Mouse (Mus musculus) limb, embryonic 14.5 days (tissue): ENCODE results near the gene Ipo11. TPM values are rescaled to one million over a fixed set of nuclear protein-coding genes. Genes with fewer than 3 reads are reported as not detected.

ENCODE experiments used
- ATAC-seq: fragments of 200-750 bp; cut with Nextera tagmentation; 2 replicates; pipeline ENCODE4 v1.8.0; 2017; ENCODE audit warnings: low read depth, moderate number of reproducible peaks, moderate TSS enrichment; ENCODE audit not compliant: low FRiP score
- DNase-seq: peaks from one replicate; pipeline ENCODE4 v3.0.0-alpha.2; 2015; ENCODE audit warnings: low spot score
- H3K27ac ChIP-seq: fragments of 300-500 bp; sonication (generic); replicated peaks from 2 replicates; pipeline ENCODE4 v1.5.1; 2014; ENCODE audit warnings: low read depth, mild to moderate bottlenecking, low read length, moderate library complexity, mixed read lengths
- H3K27me3 ChIP-seq: fragments of 300-500 bp; sonication (generic); 2 replicates; pipeline ENCODE4 v1.6.1; 2014; ENCODE audit warnings: low read length, mixed read lengths; ENCODE audit not compliant: control insufficient read depth, insufficient read depth
- H3K36me3 ChIP-seq: fragments of 300-500 bp; sonication (generic); 2 replicates; pipeline ENCODE4 v1.6.1; 2014; ENCODE audit warnings: mild to moderate bottlenecking, low read length, moderate library complexity, mixed read lengths; ENCODE audit not compliant: control insufficient read depth, insufficient read depth
- H3K4me1 ChIP-seq: fragments of 300-500 bp; sonication (generic); 2 replicates; pipeline ENCODE4 v1.6.1; 2014; ENCODE audit warnings: antibody characterized with exemption, low read length, mixed read lengths; ENCODE audit not compliant: control insufficient read depth, insufficient read depth
- H3K4me2 ChIP-seq: fragments of 300-500 bp; sonication (generic); replicated peaks from 2 replicates; pipeline ENCODE4 v1.6.1; 2014; ENCODE audit warnings: low read depth, mild to moderate bottlenecking, low read length, moderate library complexity; ENCODE audit not compliant: severe bottlenecking
- H3K4me3 ChIP-seq: fragments of 300-500 bp; sonication (generic); replicated peaks from 2 replicates; pipeline ENCODE4 v1.5.1; 2014; ENCODE audit warnings: low read length
- H3K9ac ChIP-seq: fragments of 300-500 bp; sonication (generic); 2 replicates; pipeline ENCODE4 v1.6.1; 2014; ENCODE audit warnings: mild to moderate bottlenecking, low read depth, low read length, moderate library complexity; ENCODE audit not compliant: severe bottlenecking
- H3K9me3 ChIP-seq: fragments of 300-500 bp; sonication (generic); 2 replicates; pipeline ENCODE4 v1.6.1; 2016; ENCODE audit warnings: low read length; ENCODE audit not compliant: control insufficient read depth
- POLR2A ChIP-seq: fragments of 200-500 bp; IDR thresholded peaks from 2 replicates; pipeline ENCODE4 v1.8.0; 2012; ENCODE audit warnings: inconsistent platforms, mild to moderate bottlenecking, moderate library complexity, borderline replicate concordance; ENCODE audit not compliant: insufficient read depth, insufficient read length; ENCODE audit errors: extremely low read depth
- WGBS: fragments of 180-500 bp; shearing (Covaris S2); extraction: QIAGEN DNeasy Blood & Tissue Kit; methylation state at CpG from one replicate; pipeline ENCODE4 v1.1.7; 2014; 5-methylcytosine and 5-hydroxymethylcytosine counted together
- polyA plus RNA-seq, 2 experiments: library from polyadenylated mRNA; depleted of rRNA in 1 of 2; stranded (reverse) in 1 of 2; unstranded in 1 of 2; fragments of >200 nt; fragmentation: Nextera tagmentation in 1 of 2; extraction: Ambion mirVana in 1 of 2; gene quantifications; 2 replicates each; pipeline versions ENCODE4 v1.2.1 to v1.2.3; 2012 to 2014

The Ipo11 gene
- polyA plus RNA-seq, 2 experiments = 32.3 to 46.3 TPM

DNA sequence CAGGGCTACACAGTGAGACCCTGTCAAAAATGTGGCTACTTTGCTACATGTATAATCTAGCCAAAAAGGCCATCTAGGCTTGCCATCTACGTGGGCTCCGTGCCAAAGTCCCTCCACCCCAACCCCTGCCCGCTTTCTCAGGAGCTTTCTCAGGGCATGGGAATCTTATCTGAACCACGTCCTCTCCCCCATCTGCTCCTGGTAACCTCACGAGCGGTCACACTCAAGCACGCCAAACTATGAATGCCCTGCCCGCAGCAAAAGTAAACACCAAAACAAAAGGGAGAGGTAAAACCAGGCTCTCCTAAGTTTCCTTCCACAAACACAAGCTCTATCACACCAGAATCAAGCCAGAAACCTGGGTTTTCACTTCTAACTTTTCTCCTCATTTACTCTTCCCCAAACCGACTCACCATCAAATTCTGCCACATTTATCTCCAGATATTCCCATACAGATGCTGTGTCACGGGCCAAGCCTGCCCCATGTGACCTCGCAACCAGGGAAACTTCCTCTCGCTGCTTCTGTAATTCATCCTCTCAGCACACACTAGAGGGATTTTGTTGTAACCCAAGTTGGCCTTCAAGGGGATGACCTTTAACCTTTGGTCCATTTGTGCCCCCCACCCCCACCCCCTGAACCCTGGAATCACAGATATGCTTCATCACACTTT is 107.3 kb downstream of the Ipo11 start:
- DNase-seq (no peak), ATAC-seq (no peak)
- H3K9ac ChIP-seq = no peak overlapping the region
- H3K27me3 ChIP-seq = no peaks in the 10 kb centered on the region
- no peaks in the 10 kb centered on the region for H3K4me1 ChIP-seq
- WGBS = 89% methylated on average over 12 of the region's 12 CpGs
- H3K4me3 ChIP-seq = no peak overlapping the region
- H3K9me3 ChIP-seq = no peaks in the 10 kb centered on the region
- TF ChIP-seq POLR2A = no peak
- H3K4me2 ChIP-seq = no peak overlapping the region
- H3K27ac ChIP-seq = no peak overlapping the region
- peaks cover 11% of the 10 kb centered on the region; the same call in 1 of the 2 replicates for H3K36me3 ChIP-seq

DNA sequence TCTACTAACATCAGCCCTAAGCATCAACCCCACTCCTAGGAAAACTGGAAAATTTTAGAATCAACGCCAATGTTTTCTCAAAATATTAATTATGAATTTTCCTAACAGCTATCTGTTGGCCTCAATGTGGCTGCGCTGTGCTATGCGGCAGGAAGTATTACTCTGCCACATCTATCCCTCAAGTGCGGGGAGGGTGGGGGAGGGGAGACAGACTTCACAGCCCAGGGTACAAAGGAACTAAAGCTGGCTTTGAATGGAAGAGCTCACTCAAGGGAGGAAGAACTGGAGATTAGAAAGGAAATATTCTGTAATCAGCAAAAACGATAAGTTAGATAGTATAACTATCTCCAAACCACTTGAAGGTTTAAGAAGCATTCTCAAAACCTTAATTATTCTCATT is 111.1 kb downstream of the Ipo11 start:
- no peaks in the 10 kb centered on the region for H3K27me3 ChIP-seq

DNA sequence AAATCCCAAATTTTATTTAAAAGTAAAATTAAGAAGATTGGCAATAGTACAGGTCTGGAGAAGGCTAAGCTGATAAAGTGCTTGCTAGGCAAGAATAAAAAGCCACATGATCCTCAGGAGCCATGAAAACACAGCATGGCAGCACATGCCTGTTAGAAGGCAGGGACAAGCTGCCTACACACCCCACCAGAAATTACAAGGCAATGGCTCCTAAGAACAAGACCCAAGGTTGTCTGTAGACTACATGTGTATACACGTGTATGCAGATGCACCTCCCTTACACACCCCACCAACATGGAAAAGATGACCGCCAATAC is 112.9 kb downstream of the Ipo11 start:
- Histone ChIP-seq H3K4me2 (no peak overlapping the region), H3K36me3 (peaks cover 10% of the 10 kb centered on the region; the same call in 1 of the 2 replicates), H3K4me1 (no peaks in the 10 kb centered on the region), H3K9me3 (no peaks in the 10 kb centered on the region), H3K27me3 (no peaks in the 10 kb centered on the region), H3K4me3 (no peak overlapping the region), H3K27ac (no peak overlapping the region), H3K9ac (no peak overlapping the region)
- no peak for TF ChIP-seq POLR2A
- DNase-seq = no peak
- WGBS = 90% methylated on average over 2 of the region's 2 CpGs
- ATAC-seq = no peak

More for the DNA sequence above, 111.1 kb downstream of the Ipo11 start:
- H3K36me3 ChIP-seq = peaks cover 6% of the 10 kb centered on the region; the same call in 1 of the 2 replicates
- H3K4me1 ChIP-seq = no peaks in the 10 kb centered on the region
- 87% methylated on average over 5 of the region's 5 CpGs for WGBS
- DNase-seq (no peak), ATAC-seq (no peak)
- H3K4me3 ChIP-seq = no peak overlapping the region
- TF ChIP-seq POLR2A = no peak
- no peak overlapping the region for H3K27ac ChIP-seq
- H3K9ac ChIP-seq = no peak overlapping the region
- no peaks in the 10 kb centered on the region for H3K9me3 ChIP-seq
- H3K4me2 ChIP-seq = no peak overlapping the region

DNA sequence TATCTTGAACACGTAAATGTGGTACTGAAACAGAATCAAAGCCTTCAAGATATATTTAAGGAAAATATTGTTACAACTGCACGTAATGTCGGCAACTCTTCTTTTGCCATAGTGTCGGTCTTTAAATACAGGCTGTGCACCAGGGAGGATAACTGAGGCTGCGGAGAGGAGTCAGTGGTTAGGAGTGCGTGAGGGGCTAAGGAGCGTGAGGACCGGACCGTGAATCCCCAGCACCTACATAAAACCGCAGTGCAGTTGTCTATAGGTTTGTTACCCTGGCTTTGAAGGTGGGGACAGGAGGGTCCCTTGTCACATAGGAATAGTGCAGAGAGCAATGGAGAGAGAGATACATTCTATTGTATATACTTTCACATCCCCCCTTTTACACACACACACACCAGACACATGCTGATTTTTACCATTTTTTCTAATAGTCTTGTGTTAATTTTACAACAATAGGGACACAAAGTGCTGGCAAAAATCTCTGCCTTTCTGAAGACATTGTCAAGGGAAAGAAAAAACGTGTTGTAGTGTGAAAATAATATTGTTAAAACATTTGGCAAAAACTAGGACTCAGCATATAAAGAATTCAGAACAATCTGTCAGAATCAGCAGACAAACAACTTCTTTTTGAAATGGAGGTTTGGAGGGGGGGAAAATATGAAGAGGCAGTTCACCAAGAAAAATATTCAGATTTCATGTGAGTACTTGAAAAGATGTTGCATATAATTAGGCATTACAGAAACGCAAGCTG is 113.5 kb downstream of the Ipo11 start:
- H3K4me3 ChIP-seq = no peak overlapping the region
- H3K36me3 ChIP-seq = peaks cover 10% of the 10 kb centered on the region; the same call in 1 of the 2 replicates
- H3K27ac ChIP-seq = no peak overlapping the region
- no peaks in the 10 kb centered on the region for H3K4me1 ChIP-seq
- no peak overlapping the region for H3K4me2 ChIP-seq
- H3K9ac ChIP-seq = no peak overlapping the region
- no peak for TF ChIP-seq POLR2A
- DNase-seq (no peak), ATAC-seq (no peak)
- H3K27me3 ChIP-seq = no peaks in the 10 kb centered on the region
- H3K9me3 ChIP-seq = no peaks in the 10 kb centered on the region
- 92% methylated on average over 12 of the region's 12 CpGs for WGBS

DNA sequence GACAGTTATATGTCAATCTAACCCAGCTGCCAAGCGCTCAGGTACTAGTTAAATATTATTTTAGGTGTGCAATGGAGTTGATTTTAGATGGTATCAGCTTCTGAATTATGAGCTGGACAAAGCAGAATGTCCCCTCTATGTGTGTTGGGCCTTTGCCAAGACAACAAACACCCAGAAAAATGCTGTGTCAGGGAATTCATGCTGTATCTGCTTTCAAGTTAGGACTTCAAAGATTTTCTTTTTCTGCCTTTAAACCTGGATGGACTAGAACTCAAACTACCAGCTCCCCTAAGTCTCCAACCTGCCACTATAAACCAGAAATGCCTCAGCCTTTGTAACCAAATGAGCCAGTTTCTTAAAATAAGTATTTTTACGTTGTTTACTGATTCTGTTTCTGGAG is 116.6 kb downstream of the Ipo11 start:
- TF ChIP-seq POLR2A = no peak
- Histone ChIP-seq H3K27ac (no peak overlapping the region), H3K36me3 (0 out of 2 replicates have a peak, but pooled peaks cover 4% of the 10 kb centered on the region), H3K9me3 (no peaks in the 10 kb centered on the region), H3K4me3 (no peak overlapping the region), H3K4me1 (no peaks in the 10 kb centered on the region), H3K9ac (no peak overlapping the region), H3K27me3 (no peaks in the 10 kb centered on the region), H3K4me2 (no peak overlapping the region)
- DNase-seq (no peak), ATAC-seq (no peak)
- WGBS = 77% methylated on average over 2 of the region's 2 CpGs
